Mouse (Mus musculus) lung, adult 2 months (tissue): ENCODE data around the gene Ppara. TPM values are rescaled to one million over a fixed set of nuclear protein-coding genes. Genes with fewer than 3 reads are reported as not detected.

ENCODE experiments used
- DNase-seq: peaks from one replicate; pipeline ENCODE4 v3.0.0; 2022
- H3K4me1 ChIP-seq: fragments of 200-500 bp; 2 replicates; pipeline ENCODE4 v1.6.1; 2011; ENCODE audit warnings: low read length; ENCODE audit not compliant: control insufficient read depth, insufficient read depth
- H3K4me3 ChIP-seq: fragments of 200-500 bp; replicated peaks from 2 replicates; pipeline ENCODE3; 2011; ENCODE audit warnings: low read depth, mild to moderate bottlenecking, control low read depth, low read length; ENCODE audit errors: extremely low read depth
- CTCF ChIP-seq: fragments of 200-500 bp; IDR thresholded peaks from 2 replicates; pipeline ENCODE4 v1.5.1; 2011; ENCODE audit warnings: mild to moderate bottlenecking, low read length, control low read depth; ENCODE audit not compliant: insufficient read depth
- POLR2A ChIP-seq: fragments of 200-500 bp; IDR thresholded peaks from 2 replicates; pipeline ENCODE4 v1.6.1; 2011; ENCODE audit warnings: low read depth, mild to moderate bottlenecking, control low read depth, low read length, borderline replicate concordance; ENCODE audit errors: extremely low read depth
- WGBS: fragments of 180-500 bp; shearing (Covaris S2); methylation state at CpG from one replicate; pipeline ENCODE4 v1.1.7; 2018; 5-methylcytosine and 5-hydroxymethylcytosine counted together
- polyA plus RNA-seq: library from polyadenylated mRNA; depleted of rRNA; stranded (reverse); fragments of >200 nt; gene quantifications from 2 replicates; pipeline ENCODE4 v1.2.3, GENCODE M21; 2012

The Ppara gene
- polyA plus RNA-seq, 1 experiment, result 2.3 TPM

DNA sequence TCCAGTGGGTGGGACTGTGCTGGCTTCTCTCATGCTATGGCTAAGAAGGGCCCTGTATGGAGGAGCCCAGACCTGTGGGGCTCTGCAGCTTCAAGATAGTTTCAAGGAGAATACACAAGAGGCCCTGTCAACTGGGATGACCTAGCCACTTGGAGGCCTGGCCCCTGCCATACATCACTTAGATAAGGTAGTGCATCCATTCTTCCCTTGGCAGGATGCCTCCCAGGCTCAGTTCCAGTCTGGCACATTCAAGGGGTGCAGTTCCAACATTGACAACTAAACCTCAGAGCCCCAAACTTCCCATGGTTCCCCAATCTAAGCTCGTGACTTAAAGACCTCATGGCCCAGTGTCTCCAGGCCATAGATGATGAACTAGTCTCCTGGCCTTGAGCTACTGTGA, 40.4 kb upstream of the Ppara start:
- peaks cover 8% of the 10 kb centered on the region; the same call in 1 of the 2 replicates for H3K4me1 ChIP-seq
- WGBS, result 76% methylated on average over 1 of the region's 1 CpGs
- TF ChIP-seq CTCF (no peak), POLR2A (no peak)
- no peak overlapping the region for H3K4me3 ChIP-seq
- no peak for DNase-seq

DNA sequence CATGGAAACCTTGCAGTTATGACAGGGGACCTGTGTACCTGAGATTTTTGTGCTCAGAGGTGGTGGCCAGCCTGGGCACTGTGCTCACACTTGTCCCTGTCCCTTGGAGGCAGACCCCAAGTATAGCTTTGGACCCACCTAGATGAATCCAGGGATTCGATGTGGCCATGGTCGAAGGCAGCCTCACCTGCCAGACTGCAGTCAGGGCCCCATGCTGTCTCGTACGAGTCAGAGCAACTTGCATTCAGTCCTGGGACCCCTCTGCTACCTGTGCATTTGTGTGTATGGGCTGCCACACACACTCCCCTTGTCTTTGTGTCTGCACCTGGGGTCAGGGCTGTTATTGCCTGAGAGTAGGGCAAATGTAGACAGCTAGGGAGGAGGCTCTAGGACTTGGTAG, 39.5 kb upstream of the Ppara start:
- Histone ChIP-seq H3K4me1 (peaks cover 14% of the 10 kb centered on the region), H3K4me3 (no peak overlapping the region)
- DNase-seq, result no peak
- 90% methylated on average over 4 of the region's 4 CpGs for WGBS
- TF ChIP-seq POLR2A, result no peak
- no peak for TF ChIP-seq CTCF

DNA sequence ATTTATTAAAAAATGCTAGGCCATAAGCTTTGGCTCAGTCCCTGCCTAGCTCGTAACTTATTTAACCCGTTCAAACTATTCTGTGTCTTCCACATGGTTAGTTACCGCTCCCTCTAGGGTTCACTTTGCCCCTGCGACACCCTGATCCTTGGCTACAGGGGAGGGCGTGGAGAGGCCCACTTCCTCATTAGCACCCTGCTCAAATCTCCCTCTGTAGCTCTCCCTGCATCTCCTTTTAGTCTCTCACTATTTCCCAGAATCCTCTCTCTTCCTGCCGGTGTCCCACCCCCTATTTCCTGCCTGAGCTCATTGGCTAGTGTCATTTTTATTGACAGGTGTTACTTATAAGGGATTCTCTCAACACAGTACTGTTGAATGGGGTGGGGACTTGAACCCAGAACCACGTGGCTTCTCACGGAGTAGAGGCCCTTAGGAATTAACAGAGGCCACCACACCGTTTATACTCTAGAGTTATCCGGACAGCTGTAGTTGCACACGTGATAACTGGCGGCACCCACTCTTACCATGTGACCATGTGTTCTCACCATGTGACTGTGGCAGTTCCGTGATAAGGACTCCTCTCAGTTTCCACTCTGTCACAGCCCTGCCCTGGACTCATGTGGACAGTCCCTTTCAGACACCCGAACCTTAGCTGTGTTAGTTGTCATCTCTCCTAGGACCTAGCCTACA, 36.3 kb upstream of the Ppara start:
- no peak for TF ChIP-seq CTCF
- TF ChIP-seq POLR2A, result no peak
- WGBS, result 64% methylated on average over 14 of the region's 14 CpGs
- DNase-seq, result no peak
- no peak overlapping the region for H3K4me3 ChIP-seq
- peaks cover 43% of the 10 kb centered on the region for H3K4me1 ChIP-seq

DNA sequence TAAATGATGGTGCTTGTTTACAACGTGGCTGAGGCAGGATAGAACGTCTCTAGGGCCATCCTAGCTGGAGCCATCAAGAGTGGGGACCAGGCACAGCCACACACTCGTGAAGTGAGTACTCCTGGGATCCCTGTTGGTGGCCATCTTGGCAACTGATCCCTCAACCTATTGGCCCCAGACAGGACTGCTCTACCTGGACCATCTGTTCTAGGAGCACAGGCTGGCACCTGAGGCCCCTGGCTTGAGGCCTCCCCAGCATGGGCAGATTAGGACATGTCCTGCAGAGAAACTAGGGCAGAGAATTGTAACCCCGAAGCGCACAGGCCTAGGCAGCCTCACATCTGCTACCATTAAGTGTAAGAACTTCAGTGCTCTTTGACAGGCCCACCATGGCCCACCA, 35.3 kb upstream of the Ppara start:
- Histone ChIP-seq H3K4me1 (peaks cover 47% of the 10 kb centered on the region), H3K4me3 (no peak overlapping the region)
- WGBS, result 70% methylated on average over 5 of the region's 5 CpGs
- no peak for DNase-seq
- TF ChIP-seq POLR2A, result no peak
- TF ChIP-seq CTCF, result no peak

DNA sequence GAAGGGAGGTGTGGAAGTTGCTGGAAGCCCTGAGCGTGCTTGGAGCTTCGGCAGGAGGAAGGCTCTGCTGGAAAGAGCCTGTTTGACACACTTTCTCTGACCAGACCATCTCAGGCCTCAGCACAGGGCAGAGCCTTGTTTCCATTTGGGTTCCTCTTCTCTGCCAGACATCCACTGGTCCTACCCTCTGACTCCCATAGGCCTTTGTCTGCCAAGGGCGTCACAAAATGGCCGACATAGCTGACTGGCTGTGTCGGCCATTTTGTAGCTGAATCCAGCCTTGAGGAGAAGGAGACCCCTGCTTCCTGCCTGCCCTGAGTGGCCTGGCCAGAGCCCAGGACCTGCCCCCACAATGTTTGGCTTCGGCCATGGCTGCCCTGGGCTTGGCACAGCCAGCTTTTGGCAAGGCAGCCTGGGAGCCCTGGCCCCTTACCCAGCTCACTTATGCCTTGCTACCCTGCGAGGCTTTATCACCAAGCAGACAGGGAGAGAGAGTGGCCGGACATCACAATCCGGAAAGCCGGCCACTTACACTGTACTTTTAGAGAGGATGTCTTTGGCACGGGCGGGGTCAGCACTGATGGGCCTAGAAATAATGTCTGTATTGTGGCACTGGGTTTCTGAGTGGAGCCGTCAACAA, 34.8 kb upstream of the Ppara start:
- peaks cover 51% of the 10 kb centered on the region for H3K4me1 ChIP-seq
- DNase-seq, result no peak
- TF ChIP-seq CTCF, result no peak
- no peak for TF ChIP-seq POLR2A
- no peak overlapping the region for H3K4me3 ChIP-seq
- WGBS, result 52% methylated on average over 13 of the region's 13 CpGs

DNA sequence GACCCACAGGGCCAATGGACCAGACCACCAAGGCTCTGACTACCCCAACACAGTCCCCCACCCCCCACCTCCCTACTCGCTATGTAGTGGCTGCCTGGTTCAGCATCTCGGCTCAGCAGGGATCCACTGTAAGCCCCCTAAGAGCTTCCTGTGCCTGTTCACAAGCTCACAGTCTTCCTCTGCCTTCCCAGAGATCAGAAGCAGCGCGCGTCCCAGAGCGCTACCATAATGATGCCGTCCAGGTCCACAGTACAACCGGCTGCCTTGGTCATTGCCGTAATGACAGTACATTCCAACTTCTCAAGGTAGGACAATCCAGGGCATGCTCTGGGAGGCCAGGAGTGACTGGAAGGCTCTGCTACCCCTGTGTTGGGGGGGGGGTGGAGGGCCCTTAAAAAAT, 34.1 kb upstream of the Ppara start:
- no peak for TF ChIP-seq POLR2A
- TF ChIP-seq CTCF, result no peak
- DNase-seq, result no peak
- WGBS, result 77% methylated on average over 9 of the region's 9 CpGs
- Histone ChIP-seq H3K4me1 (peaks cover 59% of the 10 kb centered on the region), H3K4me3 (no peak overlapping the region)

DNA sequence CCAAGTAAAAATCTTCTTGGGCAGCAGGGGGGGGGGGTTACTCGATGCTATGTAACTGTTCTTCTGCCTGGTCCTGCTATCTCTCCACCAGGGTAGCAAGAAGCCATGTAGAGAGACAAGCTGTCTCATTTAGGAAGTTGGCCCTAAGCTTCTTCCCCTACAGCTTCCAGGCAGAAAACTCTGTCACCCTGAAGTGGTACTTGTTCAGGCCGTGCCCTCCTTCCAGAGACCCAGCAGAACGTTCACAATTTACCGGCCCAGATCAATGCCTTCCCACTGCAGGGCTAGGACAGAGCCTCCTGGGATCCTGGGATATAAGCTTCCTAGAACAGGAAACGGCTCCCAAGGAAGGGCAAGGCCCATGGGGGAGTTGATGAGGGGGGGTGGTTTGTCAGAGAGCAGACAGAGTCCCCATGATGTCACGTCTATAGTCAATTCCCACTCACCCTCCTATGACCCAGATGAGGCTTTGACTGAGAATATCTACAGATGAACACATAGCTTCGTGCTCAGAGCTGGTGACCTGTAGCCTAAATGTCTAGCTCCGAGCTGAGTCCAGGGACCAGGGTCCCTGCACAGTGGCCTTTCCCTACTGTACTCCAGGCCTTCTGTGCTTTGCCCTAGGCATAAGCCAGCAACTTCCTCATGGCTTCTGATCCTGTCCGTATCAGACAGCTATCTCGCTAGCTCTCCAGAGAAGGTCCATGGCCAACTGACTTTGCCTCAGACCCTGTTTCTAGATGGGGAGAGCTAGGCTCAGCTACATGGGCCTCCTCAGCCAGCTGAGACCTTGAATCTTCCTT, 33.5 kb upstream of the Ppara start:
- WGBS, result 38% methylated on average over 10 of the region's 10 CpGs
- H3K4me1 ChIP-seq, result peaks cover 64% of the 10 kb centered on the region

DNA sequence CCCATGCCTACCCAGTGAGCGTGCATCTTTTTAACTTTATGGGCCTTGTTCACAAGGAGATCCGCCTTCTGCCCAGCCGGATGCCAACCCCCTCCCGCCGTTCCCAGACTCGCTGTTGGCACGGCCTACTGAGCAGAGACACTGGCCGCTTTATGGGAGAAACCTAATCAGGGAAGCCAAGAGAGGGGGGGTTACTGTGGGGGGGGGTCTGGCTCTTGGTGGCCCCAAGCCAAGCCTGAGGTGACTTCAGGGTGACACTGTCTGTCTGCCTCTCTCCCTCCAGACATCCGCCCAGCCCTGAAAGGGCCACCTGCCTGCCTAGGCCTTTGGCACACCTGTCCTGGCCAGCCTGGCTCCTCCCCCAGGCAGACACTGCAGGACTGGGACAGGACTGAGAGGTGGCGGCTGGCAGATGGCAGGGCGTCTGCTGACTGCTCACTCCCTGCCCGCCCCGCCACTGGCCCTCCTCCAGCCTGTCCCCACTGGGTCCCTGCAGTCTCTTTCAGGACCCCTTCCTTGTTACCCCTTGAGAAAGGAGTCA, 32.3 kb upstream of the Ppara start:
- no peak overlapping the region for H3K4me3 ChIP-seq
- peaks cover 64% of the 10 kb centered on the region for H3K4me1 ChIP-seq
- whole genome bisulfite sequencing, result 52% methylated on average over 13 of the region's 13 CpGs
- TF ChIP-seq POLR2A (no peak), CTCF (no peak)
- peak; percentile 48 for DNase-seq

More for the DNA sequence above, 33.5 kb upstream of the Ppara start:
- no peak for DNase-seq
- H3K4me3 ChIP-seq, result no peak overlapping the region
- TF ChIP-seq POLR2A (no peak), CTCF (no peak)

DNA sequence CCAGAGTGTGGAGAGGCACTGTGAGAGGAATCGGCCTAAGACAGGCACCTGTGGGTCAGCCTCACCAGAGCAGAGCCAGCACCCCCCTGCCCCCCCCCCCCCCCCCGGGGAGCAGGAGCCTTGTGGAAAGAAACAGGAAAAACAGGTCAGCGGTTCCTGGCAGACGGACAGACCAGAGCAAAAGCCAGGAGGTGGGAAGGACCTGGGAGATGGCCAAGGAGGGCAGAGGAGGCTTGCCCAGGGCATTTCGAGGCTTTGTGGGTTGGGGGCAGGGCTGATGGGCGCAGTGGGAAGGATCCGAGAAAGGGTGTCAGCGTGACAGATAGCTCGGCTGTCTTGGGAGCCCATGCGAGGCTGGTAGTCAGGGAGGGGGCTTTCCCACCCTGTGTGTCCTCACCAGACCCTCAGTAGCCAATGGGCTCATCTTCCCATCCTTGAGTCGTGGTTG, 31.6 kb upstream of the Ppara start:
- Histone ChIP-seq H3K4me3 (no peak overlapping the region), H3K4me1 (peaks cover 64% of the 10 kb centered on the region)
- DNase-seq, result peak; percentile 76
- WGBS, result 30% methylated on average over 11 of the region's 11 CpGs
- TF ChIP-seq POLR2A, result no peak
- no peak for TF ChIP-seq CTCF
